ENCODE assay signal across 8 mouse cellular contexts in the genomic region with DNA sequence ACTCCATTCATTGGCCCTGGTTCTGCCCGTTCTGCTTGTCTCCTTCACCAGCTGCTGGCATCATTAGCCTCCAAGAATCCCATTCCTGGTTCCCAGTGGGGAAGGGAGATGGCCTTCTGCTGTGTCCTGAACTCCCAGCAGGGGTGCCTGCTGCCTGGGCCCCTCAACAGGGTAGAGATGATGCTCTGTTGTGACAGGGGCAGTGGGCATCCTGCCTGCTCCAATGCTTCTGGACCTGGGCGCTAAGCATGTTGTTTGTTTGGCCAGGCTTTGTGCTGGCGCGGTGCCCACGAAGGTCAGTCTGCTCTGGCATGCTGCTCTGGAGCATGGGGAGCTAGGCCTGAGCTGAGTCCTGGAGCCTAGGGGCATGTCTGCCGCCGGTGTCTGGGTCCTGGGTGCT. TPM values are rescaled to one million over a fixed set of nuclear protein-coding genes. Genes with fewer than 3 reads are reported as not detected.
DNase-seq lines count a peak whose midpoint lies in the region; ATAC-seq lines count a peak whose summit lies in the region.

No protein-coding gene starts in this region.

- H3K4me3 ChIP-seq in embryonic facial prominence, embryonic 10.5 days = no peak overlapping the region
- no peak overlapping the region for H3K4me3 ChIP-seq in hindbrain, embryonic 16.5 days (ENCODE audit: low read length)
- no peak overlapping the region for H3K4me3 ChIP-seq in liver, embryonic 12.5 days

- H3K9me3 ChIP-seq in embryonic facial prominence, embryonic 10.5 days = no peaks in the 10 kb centered on the region
- no peaks in the 10 kb centered on the region for H3K9me3 ChIP-seq in hindbrain, embryonic 16.5 days (ENCODE audit: control insufficient read depth, low read length)
- no peaks in the 10 kb centered on the region for H3K9me3 ChIP-seq in liver, embryonic 12.5 days (replicated peaks)

- peak; percentile 15; the same call in 1 of the 2 replicates for ATAC-seq in hindbrain, embryonic 16.5 days
- ATAC-seq in liver, embryonic 12.5 days = no peak

- H3K27ac ChIP-seq in embryonic facial prominence, embryonic 10.5 days (replicated peaks) = peak overlapping the region; percentile 66
- no peak overlapping the region for H3K27ac ChIP-seq in hindbrain, embryonic 16.5 days (ENCODE audit: low read depth, low read length)
- H3K27ac ChIP-seq in liver, embryonic 12.5 days = peak overlapping the region; percentile 8; the same call in 1 of the 2 replicates

- 78% methylated on average over 7 of the region's 7 CpGs for WGBS in embryonic facial prominence, embryonic 10.5 days
- 43% methylated on average over 7 of the region's 7 CpGs for WGBS in hindbrain, embryonic 16.5 days
- WGBS in liver, embryonic 12.5 days (ENCODE audit: insufficient replicate concordance) = 75% methylated on average over 7 of the region's 7 CpGs

- no peak overlapping the region for H3K4me2 ChIP-seq in hindbrain, embryonic 16.5 days (ENCODE audit: low read length)
- no peak overlapping the region for H3K4me2 ChIP-seq in liver, embryonic 12.5 days

- H3K9ac ChIP-seq in hindbrain, embryonic 16.5 days (ENCODE audit: low read depth, low read length) = no peak overlapping the region
- no peak overlapping the region for H3K9ac ChIP-seq in liver, embryonic 12.5 days

- no peaks in the 10 kb centered on the region for H3K27me3 ChIP-seq in embryonic facial prominence, embryonic 10.5 days (replicated peaks; ENCODE audit: low read depth, poor library complexity, severe bottlenecking)
- 0 out of 2 replicates have a peak, but pooled peaks cover 2% of the 10 kb centered on the region for H3K27me3 ChIP-seq in hindbrain, embryonic 16.5 days (replicated peaks; ENCODE audit: control insufficient read depth, insufficient read depth, low read length)
- no peaks in the 10 kb centered on the region for H3K27me3 ChIP-seq in liver, embryonic 12.5 days (replicated peaks)

- H3K36me3 ChIP-seq in embryonic facial prominence, embryonic 10.5 days (replicated peaks) = no peaks in the 10 kb centered on the region
- no peaks in the 10 kb centered on the region for H3K36me3 ChIP-seq in hindbrain, embryonic 16.5 days (ENCODE audit: control insufficient read depth, insufficient read depth, low read length)
- H3K36me3 ChIP-seq in liver, embryonic 12.5 days = no peaks in the 10 kb centered on the region

- peaks cover 90% of the 10 kb centered on the region for H3K4me1 ChIP-seq in embryonic facial prominence, embryonic 10.5 days
- H3K4me1 ChIP-seq in hindbrain, embryonic 16.5 days (ENCODE audit: control insufficient read depth, insufficient read depth, low read depth, low read length) = peaks cover 31% of the 10 kb centered on the region
- peaks cover 92% of the 10 kb centered on the region for H3K4me1 ChIP-seq in liver, embryonic 12.5 days

- DNase-seq in right cerebral cortex, postnatal 4 days = peak; percentile 43
- no peak for DNase-seq in right cerebral cortex, adult 2 months (ENCODE audit: low spot score in 2 of 2)
- no peak for DNase-seq in embryonic facial prominence, embryonic 10.5 days (ENCODE audit: low spot score)
- no peak for DNase-seq in right cerebral cortex, adult 18-20 months
- no peak for DNase-seq in spleen, adult 18-20 months
- DNase-seq in left cerebral cortex, adult 9 months (ENCODE audit: low spot score in 2 of 2) = no peak

RNA-seq across cellular contexts. Expression of a gene that starts 16.0 kb away (rescaled TPM):
- 17.4 and 19.6 TPM in 2 replicates for polyA plus RNA-seq in embryonic facial prominence, embryonic 10.5 days (2016; fragmentation: Nextera tagmentation; extraction: Ambion mirVana)
- 6.5 and 9.3 TPM in 2 replicates for polyA plus RNA-seq in hindbrain, embryonic 16.5 days (2015; fragmentation: Nextera tagmentation; extraction: Ambion mirVana)
- 6.4 and 7.3 TPM in 2 replicates for polyA plus RNA-seq in liver, embryonic 12.5 days (2016; fragmentation: Nextera tagmentation; extraction: Ambion mirVana)

RNA-seq across cellular contexts. Expression of a gene that starts 31.5 kb away (rescaled TPM):
- polyA plus RNA-seq in embryonic facial prominence, embryonic 10.5 days (2016; fragmentation: Nextera tagmentation; extraction: Ambion mirVana) = not detected in 2 replicates
- not detected in 2 replicates for polyA plus RNA-seq in hindbrain, embryonic 16.5 days (2015; fragmentation: Nextera tagmentation; extraction: Ambion mirVana)
- polyA plus RNA-seq in liver, embryonic 12.5 days (2016; fragmentation: Nextera tagmentation; extraction: Ambion mirVana) = not detected in 2 replicates

RNA-seq across cellular contexts. Expression of a gene that starts 54.2 kb away (rescaled TPM):
- not detected in 2 replicates for polyA plus RNA-seq in embryonic facial prominence, embryonic 10.5 days (2016; fragmentation: Nextera tagmentation; extraction: Ambion mirVana)
- not detected in 2 replicates for polyA plus RNA-seq in hindbrain, embryonic 16.5 days (2015; fragmentation: Nextera tagmentation; extraction: Ambion mirVana)
- polyA plus RNA-seq in liver, embryonic 12.5 days (2016; fragmentation: Nextera tagmentation; extraction: Ambion mirVana) = not detected in 2 replicates
